Mouse (Mus musculus): ENCODE data around the gene Mcm7.

DNA sequence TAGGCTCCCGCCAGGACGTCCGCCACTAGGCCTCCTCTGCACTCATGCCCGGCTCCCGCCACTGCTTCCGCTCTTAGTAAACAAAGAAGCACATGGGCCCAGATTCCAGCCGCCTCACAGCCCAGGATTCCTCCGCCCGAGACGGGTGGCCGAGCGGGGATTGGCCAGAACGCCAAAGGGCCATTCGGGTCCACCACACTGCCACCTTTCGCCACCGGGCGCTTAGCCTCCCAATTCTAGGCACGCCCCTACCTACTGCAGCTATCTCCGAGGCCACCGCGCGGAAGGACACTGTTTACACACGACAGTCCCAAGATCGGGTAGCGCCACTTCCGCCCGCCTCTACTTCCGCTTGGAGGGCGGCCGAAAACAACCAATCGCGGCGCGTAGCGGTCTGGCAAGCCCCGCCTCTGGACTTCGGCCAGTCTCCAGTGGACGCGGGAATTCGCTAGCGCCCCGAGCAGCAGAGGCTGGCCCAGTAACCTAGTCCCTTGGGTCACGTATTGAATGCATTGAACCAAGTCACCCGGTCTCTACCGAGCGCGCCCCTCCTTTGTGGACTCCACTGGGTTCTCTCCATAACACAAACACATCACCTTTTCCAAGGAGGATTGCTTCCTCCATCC, 1.2 kb downstream of the Mcm7 start:
- TF ChIP-seq GATA1 (IDR thresholded peaks at IDR 0.05; ENCODE audit: low read length) (no peak), TAL1 (IDR thresholded peaks at IDR 0.05; ENCODE audit: low read length) (no peak)

All from erythroblast, embryonic 14.5 days (primary cell).